Mouse (Mus musculus): ENCODE data around the gene Sycp3. TPM values are rescaled to one million over a fixed set of nuclear protein-coding genes. Genes with fewer than 3 reads are reported as not detected.

Gene Sycp3
- polyA plus RNA-seq, 1 experiment from 2014 or later, result 0.65 TPM

Other genes with a start within 250 kb of the Sycp3 start
- 0.47 and 0.70 TPM in 2 replicates for gene Dram1, start 80.5 kb upstream of the Sycp3 start, polyA plus RNA-seq (2015; fragmentation: Nextera tagmentation; extraction: Ambion mirVana)
- gene Gnptab, start 80.4 kb upstream of the Sycp3 start, polyA plus RNA-seq (2015; fragmentation: Nextera tagmentation; extraction: Ambion mirVana), result 15.0 and 15.8 TPM in 2 replicates
- 11.5 and 11.9 TPM in 2 replicates for gene Chpt1, start 44.5 kb downstream of the Sycp3 start, polyA plus RNA-seq (2015; fragmentation: Nextera tagmentation; extraction: Ambion mirVana)
- gene Mybpc1, start 145.6 kb downstream of the Sycp3 start, polyA plus RNA-seq (2015; fragmentation: Nextera tagmentation; extraction: Ambion mirVana), result 0.99 and 1.6 TPM in 2 replicates
- 0.10 TPM in 1 of 2 replicates, not detected in the other for gene Spic, start 225.4 kb downstream of the Sycp3 start, polyA plus RNA-seq (2015; fragmentation: Nextera tagmentation; extraction: Ambion mirVana)